Mouse (Mus musculus) testis, postnatal 10 days (tissue): ENCODE results near the gene Ifitm6.
"Not testable (repeated sequence)": the region's sequence is repeated elsewhere in the genome, so short reads cannot be mapped to it uniquely, and the experiment has no call there.

Experiments
- DNase-seq: peaks from one replicate; pipeline ENCODE4 v3.0.0; 2021; ENCODE audit warnings: low spot score

The Ifitm6 gene

DNA sequence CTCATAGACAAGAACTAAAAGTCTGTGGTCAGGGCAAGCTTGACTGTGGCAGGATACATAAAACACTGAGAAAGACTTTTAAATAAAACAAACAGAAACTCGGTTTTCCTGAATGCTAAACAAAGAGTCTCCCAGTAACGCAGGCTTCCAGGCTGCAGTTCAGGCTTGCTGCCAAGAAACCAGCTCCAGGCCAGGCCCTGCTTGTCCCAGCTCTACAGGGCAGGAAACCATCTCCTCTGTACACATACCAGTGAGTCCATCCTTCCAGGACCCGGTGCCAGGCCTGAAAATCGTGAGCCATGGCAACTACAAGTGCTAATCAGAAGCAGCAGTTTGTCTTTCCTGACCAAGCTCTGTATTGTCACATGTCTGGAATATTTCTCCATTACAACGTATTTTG lies 23.9 kb upstream of the Ifitm6 start:
- peak; percentile 76 for DNase-seq

DNA sequence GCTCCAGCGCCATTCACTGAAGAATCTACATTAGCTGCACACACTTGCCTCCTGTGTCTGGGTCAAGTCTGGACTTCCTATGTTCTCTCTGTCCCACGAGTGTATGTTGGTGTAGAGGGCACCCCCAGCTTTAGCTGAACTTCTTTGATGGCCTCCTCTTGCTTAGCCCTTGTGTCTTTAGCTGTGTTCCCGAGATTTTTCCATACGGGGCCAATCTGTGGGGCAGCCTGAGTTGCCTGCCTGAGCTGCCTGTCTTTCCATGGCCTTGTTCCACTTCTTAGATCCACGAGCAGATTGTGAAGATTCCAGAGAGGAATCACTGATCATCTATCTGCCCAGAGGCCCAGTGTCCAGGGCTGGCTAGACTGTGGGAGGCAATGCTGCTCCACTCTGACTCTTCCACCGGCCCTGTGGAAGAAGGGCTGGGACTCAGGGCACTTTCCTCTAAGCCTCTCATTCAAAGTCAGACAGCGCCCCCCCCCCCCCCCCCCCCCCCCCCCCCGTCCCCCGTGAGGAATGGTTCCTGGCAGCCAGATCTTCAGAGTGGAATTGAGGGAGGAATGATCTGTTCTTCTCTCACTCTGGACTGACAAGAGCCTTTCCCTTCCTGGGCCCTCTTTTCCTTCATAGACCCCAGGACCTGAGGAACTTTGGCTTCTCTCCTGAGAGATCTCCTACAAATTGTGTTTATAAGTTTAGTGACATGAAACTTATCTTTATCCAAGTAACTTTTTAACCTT lies 23.3 kb upstream of the Ifitm6 start:
- no peak for DNase-seq

DNA sequence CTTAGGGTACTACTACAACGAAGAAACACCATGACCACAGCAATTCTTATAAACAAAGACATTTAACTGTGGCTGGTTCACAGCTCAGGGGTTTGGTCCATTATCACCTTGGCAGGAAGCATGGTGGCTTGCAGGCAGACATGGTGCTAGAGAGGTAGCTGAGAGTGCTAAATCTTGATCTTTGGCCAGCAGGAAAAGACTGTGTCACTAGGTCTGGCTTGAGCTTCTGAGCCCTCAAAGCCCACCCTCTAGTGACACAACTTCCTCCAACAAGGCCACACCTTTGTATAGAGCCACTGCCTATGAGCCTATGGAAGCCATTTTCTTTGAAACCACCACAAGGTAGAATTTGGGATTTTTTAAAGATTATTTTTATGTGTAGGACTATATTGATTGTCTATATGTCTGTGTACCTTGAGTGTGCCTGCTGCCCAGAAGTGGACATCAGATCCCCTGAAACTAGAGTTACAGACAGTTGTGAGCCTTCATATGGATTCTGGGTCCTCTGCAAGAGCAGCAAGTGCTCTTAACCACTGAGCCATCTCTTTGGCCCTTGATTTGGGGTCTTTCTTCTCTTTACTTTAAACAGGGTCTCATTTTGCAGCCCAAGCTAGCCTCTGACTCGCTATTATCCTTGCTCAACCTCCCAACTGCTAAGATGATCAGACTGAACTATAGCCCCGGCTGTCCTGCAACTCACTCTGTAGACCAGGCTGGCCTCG lies 21.8 kb upstream of the Ifitm6 start:
- DNase-seq, result no peak

DNA sequence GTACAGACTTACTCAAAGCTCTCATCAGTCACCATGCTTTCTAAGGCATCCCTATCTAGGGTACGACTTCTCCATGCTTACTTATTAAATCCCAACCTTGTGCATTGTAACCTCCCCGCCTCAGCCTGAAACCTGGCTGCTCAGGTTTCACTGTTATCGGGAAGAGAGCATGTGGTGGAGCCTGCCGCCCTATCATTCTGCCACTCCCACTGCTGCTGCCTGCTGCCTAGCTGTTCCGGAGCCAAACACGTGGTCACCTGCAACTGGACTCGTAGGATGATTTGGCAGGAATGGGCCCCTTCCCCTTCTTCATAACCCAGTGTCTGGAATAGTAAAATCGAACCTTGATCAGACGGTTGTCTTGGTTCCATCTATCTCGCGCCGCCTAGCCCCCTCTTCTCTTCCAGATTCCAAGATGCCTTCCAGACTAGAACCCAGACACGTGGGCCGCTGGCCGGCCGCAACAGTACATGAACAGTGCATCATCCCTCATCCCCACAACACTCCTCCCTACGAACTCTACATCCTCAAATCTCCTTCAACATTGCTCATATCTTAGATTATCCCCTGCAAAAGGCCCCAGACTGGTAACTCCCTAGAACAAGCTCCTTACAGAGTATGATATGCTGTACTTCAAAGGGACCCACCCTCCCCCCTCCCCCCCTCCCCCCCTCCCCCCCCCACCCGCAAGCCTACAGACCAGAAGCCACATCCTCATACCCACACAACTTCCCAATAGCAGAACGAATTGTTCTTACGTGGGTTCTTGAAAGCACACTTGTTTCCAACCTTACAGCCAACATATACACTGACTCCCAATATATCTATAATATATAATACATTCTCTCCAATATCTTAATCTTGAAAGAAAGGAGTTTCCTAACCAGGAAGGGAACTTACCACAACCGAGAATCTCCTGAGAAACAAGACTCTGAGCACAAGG lies 20.6 kb upstream of the Ifitm6 start:
- no peak for DNase-seq

DNA sequence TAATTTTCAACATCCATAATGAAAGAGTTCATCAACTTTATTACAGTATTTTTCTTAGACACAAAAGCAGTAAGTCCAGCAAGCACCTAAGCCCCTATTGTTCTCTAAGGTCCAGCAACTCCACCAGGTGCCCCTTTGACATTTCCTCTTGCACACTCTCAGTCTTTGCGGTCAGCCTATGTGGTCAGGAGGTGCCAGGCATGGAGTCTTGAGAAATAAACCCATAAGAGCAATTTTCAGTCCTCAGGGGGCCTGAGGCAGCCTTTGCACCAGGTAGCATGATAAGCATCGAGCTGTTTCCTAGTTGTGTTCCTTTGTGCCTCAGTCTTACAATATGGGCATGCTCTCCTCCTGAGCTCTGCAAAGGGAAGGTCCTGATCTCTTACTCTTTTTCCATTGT lies 18.9 kb upstream of the Ifitm6 start:
- not testable (repeated sequence) for DNase-seq

DNA sequence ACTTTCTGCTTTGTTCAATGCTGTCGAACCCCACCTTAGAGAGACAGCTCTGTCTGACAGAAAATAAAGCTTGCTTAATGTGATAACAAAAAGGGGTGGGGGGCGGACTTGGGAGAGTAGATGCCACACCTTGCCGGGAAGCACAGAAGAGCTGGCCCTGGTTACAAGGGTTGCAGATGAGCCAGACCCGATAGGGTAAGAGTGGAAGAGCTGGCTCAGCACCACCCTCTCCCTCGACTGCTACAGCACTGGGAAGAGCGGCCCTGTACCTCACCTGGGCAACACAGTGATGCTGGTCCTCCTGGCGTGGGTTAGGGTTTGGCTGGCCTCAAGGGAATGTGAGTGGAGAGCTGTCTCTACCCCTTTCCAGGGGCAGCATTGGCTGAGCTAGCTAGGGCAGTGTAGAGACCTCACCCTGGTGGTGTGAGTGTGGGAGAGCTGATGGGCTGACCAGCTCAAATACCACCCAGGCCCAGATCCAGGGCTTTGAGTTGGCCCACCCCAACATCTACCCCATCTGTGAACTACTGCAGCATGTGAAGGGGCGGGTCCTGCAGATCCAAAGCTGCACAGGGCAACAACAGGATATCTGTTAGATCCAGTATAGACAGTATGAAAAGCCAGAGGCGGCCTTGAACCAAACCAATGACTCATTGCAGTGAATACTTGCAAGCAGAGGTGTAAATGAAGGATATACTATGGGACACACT lies 14.9 kb upstream of the Ifitm6 start:
- no peak for DNase-seq

DNA sequence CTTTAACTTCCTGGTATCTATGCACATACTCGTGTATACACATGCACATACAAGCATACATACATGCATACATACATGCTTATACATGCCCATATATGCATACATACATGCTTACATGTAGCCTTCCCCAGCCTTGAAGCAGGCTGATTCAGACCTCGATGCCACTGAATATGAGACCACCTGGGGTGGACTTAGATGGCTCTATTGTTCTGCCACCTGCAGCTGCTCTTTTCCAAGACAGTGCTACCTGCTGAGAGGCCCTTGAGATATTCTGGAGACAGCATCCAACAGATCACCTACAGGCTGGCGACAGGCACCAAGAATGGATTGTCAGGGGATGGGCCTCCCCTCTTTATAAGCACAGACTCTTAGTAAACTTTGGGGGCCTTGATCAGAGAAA lies 12.7 kb upstream of the Ifitm6 start:
- DNase-seq, result no peak

DNA sequence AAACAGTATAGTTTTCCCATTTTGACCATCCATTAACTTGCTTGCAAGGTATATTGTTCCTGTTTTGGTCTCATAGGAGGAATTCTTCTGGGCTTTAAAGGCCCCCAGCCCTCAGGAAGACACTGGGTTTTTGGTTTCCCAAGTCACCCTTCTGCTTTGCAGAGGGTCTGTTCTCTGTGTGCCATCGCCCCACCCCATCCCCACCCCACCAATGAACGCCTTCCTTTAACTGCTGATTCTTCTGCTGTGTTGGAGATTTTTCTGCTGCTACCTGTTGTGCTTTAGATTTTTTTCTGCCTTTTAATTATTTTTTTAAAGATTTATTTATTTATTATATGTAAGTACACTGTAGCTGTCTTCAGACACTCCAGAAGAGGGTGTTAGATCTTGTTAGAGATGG lies 11.1 kb upstream of the Ifitm6 start, which contains the start of gene Gm17387:
Gene Gm17387 (plus strand): TSS at position 301 of the 400 bp plus-strand sequence.
- no peak for DNase-seq

DNA sequence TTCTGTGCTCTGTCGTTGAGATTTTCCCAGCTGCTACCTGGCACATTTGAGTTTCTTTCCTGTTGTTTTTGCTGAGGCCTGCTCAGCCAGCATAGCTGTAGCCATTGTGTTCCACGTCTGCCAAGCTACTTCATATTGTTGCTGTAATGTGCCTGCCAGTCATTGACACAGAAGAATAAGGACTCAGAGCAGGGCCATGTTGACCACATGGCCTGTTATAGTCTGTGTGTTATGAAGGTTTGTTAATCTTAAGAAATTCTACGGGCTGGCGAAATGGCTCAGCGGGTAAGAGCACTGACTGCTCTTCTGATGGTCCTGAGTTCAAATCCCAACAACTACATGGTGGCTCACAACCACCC lies 9.0 kb upstream of the Ifitm6 start:
- no peak for DNase-seq

DNA sequence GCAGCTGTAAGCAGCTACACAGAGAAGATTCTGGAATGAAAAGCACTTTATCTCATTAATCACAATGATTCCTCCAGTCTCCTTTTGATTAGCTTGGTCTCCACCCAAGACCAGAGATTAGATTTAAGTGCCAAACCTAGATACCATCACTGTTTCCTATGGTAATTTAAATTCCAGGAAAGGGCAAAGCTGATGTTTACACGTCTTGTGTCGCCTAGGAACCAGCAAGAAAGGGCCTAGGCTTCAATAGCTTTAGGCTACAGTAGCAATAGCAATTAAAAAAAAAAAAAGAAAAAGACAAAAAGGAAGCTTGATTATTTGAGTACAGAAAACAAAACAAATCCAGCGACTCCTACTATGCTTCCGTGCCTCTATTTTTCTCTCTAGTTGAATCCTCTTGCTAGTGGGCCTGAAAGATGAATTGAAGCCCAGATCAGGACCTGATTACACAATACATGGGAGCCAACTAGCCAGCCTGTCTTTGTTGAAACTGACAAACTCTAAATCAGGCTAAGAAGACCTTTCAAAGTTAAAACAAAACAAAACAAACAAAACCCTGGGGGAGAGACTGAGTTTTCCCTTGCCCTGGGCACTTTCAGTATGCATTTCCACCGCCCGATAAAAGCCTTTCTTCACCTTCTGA lies 8.5 kb upstream of the Ifitm6 start:
- DNase-seq, result no peak

DNA sequence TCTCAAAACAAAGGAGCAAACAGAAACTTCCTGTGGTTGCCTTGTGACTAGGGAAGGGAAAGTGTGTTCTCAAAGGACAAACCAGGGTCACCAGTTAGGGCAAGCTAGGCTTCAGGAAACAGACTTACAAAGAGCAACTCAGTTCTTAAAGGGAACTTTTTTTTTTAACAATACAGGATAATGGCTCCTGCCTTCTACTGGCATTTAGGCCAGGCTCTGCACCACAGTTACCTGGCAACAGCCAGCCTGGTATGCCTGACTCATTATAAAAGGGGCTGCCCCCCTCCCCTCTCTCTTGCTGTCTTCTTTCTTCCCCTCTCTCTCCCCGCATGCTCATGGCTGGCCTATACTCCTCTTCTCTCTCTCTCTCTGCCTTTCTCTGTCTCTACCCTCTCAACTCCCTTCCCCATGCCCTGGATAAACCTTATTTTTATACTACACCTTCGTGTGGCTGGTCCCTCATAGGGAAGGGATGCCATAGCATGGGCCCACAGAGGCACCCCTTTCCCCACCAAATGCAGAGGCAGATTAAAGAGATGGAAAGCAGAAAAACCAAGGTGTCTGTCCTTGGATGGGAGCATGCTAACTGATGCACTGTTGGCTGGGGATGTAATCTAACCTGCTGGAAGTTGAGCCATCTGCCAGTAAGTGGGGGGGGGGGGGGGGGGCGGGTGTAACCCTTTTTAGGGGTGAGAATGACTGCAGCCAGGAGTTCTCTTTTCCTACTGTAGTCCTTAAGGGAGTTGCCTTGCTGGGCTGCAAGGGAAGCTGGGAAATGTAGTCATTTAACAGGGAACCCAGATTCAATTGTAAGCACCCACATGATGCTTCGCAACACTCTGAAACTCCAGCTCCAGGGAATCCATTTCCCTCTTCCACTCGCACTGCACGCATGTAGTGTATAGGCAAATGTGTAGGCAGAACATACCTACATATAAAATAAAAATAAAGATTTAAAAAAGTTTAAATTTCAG lies 7.4 kb upstream of the Ifitm6 start:
- DNase-seq, result no peak

DNA sequence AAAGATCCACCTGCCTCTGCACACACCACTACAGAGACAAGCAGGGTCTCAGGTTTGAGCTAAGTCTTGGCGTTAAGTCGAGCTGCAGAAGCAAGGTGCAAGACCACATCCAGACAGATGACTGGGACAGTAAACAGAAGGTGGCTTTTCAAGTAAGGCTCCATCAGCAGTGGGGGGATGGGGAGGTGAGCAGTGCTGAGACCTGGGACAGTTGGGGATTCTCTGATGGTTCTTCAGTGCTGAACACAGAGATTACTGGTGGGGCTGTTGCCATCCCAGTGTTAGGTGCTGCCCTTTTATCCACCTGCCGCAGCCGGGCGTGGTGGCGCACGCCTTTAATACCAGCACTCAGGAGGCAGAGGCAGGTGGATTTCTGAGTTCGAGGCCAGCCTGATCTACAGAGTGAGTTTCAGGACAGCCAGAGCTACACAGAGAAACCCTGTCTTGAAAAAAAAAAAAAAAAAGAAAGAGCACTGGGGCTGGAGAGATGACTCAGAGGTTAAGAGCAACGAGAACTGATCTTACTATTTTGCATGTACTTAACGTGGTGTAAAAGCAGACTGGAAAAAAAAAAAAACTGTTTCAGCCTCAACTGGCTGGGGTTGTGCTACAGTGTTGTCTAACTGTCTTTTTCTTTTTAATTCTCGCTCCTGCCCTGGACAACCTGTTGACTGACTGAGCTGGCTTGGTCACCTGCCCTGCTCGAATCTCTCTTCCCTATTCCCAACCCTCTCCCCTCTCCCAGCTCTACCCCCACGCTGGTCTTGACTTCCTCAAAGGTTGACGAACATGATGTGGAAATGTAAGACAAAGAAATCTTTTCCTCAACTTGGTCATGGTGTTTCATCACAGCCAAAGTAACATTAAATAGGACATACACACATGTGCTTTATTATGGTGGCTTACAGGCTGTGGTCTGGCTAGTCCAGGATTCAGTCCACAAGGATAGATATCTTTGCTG lies 4.0 kb upstream of the Ifitm6 start:
- DNase-seq, result no peak

DNA sequence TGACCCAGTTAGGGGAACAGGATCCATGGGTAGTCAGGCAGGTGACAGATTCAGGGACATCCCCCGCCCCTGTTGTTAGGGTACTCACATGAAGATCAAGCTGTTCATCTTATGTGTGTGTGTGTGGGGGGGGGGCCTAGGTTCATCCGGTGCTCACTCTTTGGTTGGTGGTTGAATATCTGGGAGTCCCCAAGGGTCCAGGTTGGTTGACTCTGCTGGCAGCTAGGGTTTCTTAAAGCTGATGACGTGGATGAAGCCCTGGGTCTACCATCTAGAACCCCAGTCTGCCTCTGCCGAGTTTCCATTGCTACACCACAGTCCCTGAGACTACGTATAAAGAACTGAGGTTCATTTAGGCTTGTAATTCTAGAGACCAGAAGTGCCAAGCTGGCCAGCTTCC lies 1.3 kb upstream of the Ifitm6 start:
- no peak for DNase-seq

DNA sequence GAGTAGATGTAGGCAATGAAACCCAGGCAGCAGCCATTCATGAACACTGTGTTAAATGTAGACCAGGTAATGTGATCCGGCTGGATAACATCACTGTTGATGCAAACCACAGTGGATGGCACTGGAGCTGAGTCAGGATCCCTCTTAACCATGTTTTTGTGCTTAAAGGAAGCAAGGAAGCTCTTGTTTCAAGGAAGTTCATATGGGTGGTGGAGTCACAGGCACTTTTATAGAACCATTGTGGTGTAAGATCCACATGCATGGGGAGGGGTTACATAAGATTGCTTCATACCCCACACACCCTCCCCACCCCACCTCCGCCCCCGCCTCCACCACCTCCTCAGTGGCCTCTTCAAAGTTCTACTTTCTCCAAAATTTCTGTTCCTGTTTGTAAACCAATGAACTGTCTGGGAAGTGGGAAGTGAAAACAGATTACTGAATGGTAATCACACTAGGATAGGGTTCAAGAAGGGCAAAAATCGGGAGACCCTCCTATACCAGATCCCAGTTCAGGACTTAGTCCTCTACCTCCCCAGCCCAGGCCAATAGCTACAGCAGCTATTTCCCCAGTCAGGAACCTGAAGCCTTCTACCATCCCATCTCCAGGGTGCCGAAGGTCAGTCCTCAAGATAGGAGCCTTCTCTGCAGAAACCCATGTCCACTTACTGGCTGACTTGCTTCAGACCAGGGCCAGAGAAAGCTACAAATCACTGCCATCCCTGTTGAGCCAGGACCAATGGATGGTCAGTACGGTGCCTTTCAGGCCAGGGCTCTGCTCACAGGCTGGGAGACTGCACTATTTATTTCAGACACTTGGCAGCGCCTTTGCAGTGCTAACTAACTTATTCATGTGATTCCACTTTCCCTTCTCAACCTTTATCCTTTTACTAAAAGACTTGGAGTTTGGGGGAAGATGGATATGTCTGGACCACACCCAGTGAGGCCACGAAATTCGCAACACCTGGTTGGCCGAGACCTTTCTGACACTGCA lies 722 bp downstream of the Ifitm6 start:
- DNase-seq, result no peak

DNA sequence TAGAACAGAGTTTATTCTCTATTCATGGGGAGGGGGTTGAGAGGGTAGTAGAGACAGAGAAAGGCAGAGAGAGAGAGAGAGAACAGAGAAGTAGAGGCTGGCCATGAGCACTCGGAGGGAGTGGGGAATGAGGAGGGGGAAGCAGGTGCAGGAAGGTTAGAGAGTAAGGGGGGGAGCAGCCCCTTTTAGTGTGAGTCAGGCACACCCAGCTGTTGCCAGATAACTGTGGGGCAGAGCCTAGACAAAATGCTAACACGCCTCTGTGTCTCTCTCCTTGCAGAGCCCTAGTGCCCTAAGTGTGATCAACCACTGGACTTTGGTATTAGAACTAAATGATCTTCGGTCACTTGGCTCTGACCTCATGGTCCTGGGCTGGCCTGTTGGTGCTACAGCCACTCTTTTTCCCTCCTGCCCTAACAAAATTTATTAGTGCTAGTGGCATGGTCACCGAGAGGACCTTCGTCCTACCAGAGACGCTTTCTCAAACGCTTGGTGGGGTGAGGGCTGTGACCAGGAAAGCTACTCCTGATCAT lies 6.4 kb downstream of the Ifitm6 start:
- no peak for DNase-seq

DNA sequence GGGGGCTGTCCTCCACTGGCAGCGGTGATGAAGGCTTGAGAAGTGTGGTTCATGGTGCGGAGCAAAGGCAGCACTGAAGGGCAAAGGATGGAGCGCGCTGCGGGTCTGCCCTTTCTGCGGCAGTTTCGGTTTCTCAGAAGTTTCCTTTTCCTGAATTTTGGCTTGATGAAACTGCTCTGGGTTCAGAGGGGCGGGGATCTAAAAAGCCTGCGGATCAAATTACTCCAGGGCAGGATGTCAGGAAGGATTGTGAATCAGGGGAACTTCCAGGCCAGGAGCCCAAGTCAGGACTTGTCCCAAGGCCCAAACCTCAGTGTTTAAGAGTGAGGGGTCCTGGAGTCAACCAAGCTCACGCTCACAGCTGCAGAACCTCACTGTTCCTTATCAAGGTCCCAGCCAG lies 7.1 kb downstream of the Ifitm6 start, which contains the start of gene Ifitm3:
Gene Ifitm3 (minus strand): TSS at position 178 of the 400 bp plus-strand sequence.
- peak; percentile 52 for DNase-seq

DNA sequence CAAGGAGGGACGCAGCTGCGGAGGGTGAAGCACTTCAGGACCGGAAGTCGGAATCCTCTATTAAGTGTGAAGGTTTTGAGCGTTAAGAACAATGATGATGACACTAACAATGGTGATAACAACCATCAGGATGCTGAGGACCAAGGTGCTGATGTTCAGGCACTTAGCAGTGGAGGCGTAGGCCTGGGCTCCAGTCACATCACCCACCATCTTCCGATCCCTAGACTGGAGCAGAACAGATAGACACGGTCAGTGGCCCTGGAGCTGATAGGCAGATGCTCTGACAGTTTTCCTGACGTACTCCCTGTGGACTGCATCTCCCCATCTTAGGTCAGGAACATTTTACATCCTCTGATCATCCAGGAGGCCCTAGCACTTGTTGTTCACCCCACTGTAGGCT lies 8.1 kb downstream of the Ifitm6 start:
- DNase-seq, result no peak
